Mouse (Mus musculus): Measurements from ENCODE around the gene Erp27.

Gene Erp27

GRCm38 (mm10) chr6:136865360-136865759, 56.6 kb downstream of the Erp27 start:
- DNase-seq (ENCODE audit: low read depth, low spot score) = no peak

DNA sequence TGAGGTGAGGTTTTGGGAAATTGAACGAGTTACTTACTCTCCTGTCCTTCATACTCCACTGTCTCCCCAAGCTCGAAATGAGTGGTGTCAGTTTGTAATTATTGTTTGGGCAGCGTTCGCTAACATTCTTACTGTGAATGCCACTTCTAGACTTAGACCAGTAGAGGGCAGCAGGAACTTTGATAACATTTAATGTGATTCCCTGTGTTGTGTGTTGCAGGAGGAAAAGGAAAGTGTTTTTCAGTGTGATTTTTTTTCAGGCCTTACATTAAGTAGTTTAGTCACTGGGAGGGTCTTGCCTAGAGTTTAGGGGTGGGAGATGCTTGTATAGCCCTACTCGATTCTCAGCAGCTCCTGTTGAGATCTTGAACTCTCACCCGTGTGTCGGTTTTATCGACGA, 61.0 kb downstream of the Erp27 start:
- DNase-seq (ENCODE audit: low read depth, low spot score) = peak; percentile 61

DNA sequence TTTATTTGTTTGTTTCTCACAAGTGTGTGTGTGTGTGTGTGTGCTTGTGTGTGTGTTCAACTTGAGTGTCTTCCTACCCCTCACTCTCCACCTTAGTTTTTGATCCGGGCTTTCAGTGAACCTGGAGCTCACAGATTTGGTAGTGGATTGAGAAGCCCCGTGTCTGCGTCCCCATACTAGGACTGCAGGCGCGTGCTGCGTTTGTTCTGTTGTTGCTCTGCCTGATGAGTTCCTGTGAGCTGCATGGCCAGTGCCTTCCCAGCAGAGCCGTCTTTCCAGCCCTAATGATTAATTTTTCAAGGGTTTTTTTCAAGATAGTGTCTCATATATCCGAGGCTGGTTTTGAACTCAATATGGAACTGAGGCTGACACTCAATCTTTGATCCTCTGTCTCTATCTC, 63.6 kb downstream of the Erp27 start:
- DNase-seq (ENCODE audit: low read depth, low spot score) = no peak

- no peak for DNase-seq (ENCODE audit: low read depth, low spot score)
These were observed 64.1 kb downstream of the Erp27 start for GRCm38 (mm10) chr6:136857873-136858260.
